Mouse (Mus musculus) embryonic facial prominence, embryonic 12.5 days (tissue): ENCODE data around the gene Apol7e. TPM values are rescaled to one million over a fixed set of nuclear protein-coding genes. Genes with fewer than 3 reads are reported as not detected.
"Not testable (repeated sequence)": the region's sequence is repeated elsewhere in the genome, so short reads cannot be mapped to it uniquely, and the experiment has no call there.

Experiments
- ATAC-seq: fragments of 200-750 bp; cut with Nextera tagmentation; 2 replicates; pipeline ENCODE4 v1.8.0; 2017; ENCODE audit not compliant: insufficient number of reproducible peaks, insufficient read depth, low FRiP score, low TSS enrichment
- H3K27ac ChIP-seq: fragments of 300-500 bp; sonication (generic); 2 replicates; pipeline ENCODE4 v1.5.1; 2016; ENCODE audit warnings: mild to moderate bottlenecking
- H3K27me3 ChIP-seq: fragments of 300-500 bp; sonication (generic); 2 replicates; pipeline ENCODE4 v1.6.1; 2016; ENCODE audit warnings: mild to moderate bottlenecking, moderate library complexity
- H3K36me3 ChIP-seq: fragments of 300-500 bp; sonication (generic); 2 replicates; pipeline ENCODE4 v1.6.1; 2016; ENCODE audit warnings: mild to moderate bottlenecking
- H3K4me1 ChIP-seq: fragments of 300-500 bp; sonication (generic); 2 replicates; pipeline ENCODE4 v1.6.1; 2016
- H3K4me2 ChIP-seq: fragments of 300-500 bp; sonication (generic); replicated peaks from 2 replicates; pipeline ENCODE4 v1.6.1; 2016; ENCODE audit warnings: mild to moderate bottlenecking, moderate library complexity
- H3K4me3 ChIP-seq: fragments of 300-500 bp; sonication (generic); 2 replicates; pipeline ENCODE4 v1.5.1; 2016; ENCODE audit warnings: mild to moderate bottlenecking
- H3K9ac ChIP-seq: fragments of 300-500 bp; sonication (generic); 2 replicates; pipeline ENCODE4 v1.6.1; 2016; ENCODE audit warnings: mild to moderate bottlenecking, moderate library complexity
- H3K9me3 ChIP-seq: fragments of 300-500 bp; sonication (generic); 2 replicates; pipeline ENCODE4 v1.6.1; 2016; ENCODE audit warnings: mild to moderate bottlenecking, moderate library complexity
- WGBS: fragments of 180-500 bp; shearing (Covaris S2); methylation state at CpG from one replicate; pipeline ENCODE4 v1.1.7; 2016; 5-methylcytosine and 5-hydroxymethylcytosine counted together
- polyA plus RNA-seq: library from polyadenylated mRNA; unstranded; fragments of >200 nt; fragmentation: Nextera tagmentation; extraction: Ambion mirVana; gene quantifications from 2 replicates; pipeline ENCODE4 v1.2.1, GENCODE M21; 2016

Gene Apol7e
- not detected in 2 replicates for polyA plus RNA-seq

DNA sequence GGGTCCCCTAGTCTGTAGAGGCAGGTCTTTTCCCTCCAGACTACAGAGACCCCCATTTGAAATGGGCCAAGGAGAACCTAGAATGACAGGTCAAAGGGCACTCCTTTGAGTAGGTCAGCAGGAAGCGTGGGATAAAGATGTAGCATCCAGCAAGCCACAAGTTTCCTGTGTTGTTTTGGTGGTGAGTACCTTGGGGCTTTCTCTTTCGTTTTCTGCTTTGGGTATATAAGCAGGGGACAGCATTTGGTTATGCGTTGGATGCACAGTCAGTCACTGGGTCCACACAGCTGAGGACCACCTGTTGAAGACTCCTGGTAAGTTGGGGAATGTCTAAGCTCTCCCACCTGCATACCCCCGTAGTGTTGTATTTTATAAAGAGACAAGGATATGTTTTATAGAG lies at the start of gene Apol7e:
Apol7e (plus strand) TSS at position 202 of the 400 bp plus-strand sequence.
- H3K36me3 ChIP-seq, H3K9ac ChIP-seq, H3K27me3 ChIP-seq, H3K27ac ChIP-seq, ATAC-seq, H3K4me2 ChIP-seq, H3K9me3 ChIP-seq, H3K4me1 ChIP-seq, H3K4me3 ChIP-seq: not testable (repeated sequence)
- WGBS: 76% methylated on average over 4 of the region's 4 CpGs

DNA sequence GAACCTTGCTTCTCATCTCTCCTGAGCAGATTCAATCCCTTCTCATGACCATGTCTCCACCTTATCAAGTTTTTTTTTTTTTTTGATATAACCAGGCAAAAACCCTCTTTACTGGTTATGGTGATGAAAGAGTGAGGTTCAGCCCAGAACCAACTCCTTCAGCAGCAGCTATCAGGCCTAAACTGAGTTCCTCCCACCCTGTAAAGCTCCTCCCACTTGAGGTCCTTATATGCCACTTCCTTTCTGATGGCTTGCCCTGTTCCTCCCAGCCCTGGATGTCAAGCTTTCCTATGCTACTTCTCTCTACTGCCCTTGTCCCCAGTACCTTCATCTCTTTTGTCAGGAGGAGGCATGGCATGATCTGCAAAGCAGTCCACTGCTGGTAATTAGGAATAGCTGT lies 47.5 kb upstream of the Apol7e start:
- H3K4me2 ChIP-seq, H3K4me3 ChIP-seq, ATAC-seq, H3K9ac ChIP-seq, H3K36me3 ChIP-seq, H3K9me3 ChIP-seq, H3K4me1 ChIP-seq, H3K27ac ChIP-seq, H3K27me3 ChIP-seq: not testable (repeated sequence)

DNA sequence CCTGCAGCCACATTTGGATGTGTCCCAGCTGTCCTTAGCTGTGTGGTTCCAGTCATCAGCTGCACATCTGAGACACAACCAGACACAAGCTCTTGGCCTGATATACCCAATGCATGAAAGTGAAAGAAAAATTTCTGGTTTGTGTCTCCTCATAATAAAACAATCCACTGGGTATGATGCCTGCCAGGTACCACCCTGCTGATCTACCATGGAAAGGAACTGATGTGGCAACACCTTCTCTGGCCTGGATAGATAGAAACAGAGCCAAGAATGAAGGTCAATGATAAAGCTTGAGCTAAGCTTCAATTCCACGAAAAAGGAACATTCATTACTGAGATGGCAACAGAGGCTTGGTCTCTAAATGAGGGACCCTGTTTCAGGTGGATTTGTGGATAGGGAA lies 38.9 kb upstream of the Apol7e start:
- not testable (repeated sequence) for ATAC-seq, H3K27ac ChIP-seq

DNA sequence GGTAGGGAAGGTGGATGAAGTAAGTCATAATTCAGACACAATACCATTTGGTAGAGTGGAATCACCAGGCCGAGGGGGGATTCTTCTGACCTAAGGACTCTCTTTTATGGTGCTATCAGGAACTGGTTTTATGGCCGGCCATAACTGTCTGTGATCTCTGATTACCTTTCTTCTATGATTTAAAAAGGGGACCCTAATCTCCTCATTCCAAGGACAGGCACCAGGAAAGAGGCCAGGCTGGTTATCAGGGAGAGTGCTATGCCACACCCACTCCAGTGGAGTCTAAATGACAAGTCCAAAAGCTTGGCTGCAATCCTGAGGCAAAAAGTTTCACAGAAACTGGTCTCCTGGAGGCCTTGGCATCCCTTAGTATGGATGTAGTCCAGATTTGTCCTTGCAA lies 36.8 kb upstream of the Apol7e start:
- not testable (repeated sequence) for H3K36me3 ChIP-seq, H3K4me3 ChIP-seq, H3K4me2 ChIP-seq, H3K27ac ChIP-seq, H3K27me3 ChIP-seq, H3K4me1 ChIP-seq, ATAC-seq, H3K9ac ChIP-seq, H3K9me3 ChIP-seq
- WGBS: 82% methylated on average over 2 of the region's 2 CpGs

More for the DNA sequence above, 38.9 kb upstream of the Apol7e start:
- H3K4me2 ChIP-seq, H3K9ac ChIP-seq, H3K27me3 ChIP-seq, H3K36me3 ChIP-seq, H3K4me3 ChIP-seq, H3K4me1 ChIP-seq, H3K9me3 ChIP-seq: not testable (repeated sequence)
- whole genome bisulfite sequencing: 90% methylated on average over 1 of the region's 1 CpGs

DNA sequence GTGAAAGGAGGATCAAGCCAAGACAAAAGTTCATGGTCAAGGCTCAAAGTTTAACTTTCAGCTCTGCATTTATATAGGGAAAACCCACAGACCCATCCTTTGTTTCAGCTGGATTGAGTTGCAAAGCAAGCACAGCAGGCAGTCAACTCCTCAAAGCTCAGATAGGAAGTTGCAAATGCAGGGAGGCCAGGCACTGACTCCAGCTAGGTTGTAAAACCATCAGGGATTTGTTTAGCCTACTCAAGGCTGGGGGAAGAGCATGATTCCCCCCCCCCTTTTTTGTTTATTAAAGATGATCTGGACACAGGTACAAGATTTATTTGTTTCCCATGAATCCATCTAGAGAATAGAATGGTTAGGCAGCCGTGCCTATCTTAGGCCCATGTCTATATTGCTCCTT lies 24.6 kb upstream of the Apol7e start:
- not testable (repeated sequence) for H3K4me2 ChIP-seq, H3K9me3 ChIP-seq, H3K36me3 ChIP-seq, H3K9ac ChIP-seq, H3K27ac ChIP-seq, H3K4me1 ChIP-seq, H3K4me3 ChIP-seq, H3K27me3 ChIP-seq, ATAC-seq
- 76% methylated on average over 1 of the region's 1 CpGs for WGBS

DNA sequence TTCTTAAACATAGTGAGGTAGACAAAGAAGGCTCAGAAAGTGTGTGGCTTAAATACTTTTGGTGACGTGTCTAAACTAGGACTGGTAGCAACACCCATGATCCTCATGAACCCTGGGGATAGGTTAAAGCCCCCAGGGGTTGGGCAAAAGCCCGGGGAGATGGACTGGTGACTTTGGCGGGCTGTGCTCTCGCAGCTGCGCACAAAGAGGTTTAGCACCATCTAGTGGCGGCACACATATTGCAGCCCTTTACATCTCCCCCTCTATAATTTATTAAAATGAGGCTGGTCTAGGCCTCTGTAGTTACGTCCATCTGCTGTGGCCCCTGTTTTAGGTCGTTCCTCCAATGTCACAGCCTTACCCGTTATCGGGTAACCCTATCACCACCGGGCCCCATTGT lies 14.7 kb upstream of the Apol7e start:
- H3K4me3 ChIP-seq, H3K4me1 ChIP-seq, H3K27ac ChIP-seq, H3K27me3 ChIP-seq, H3K9me3 ChIP-seq, H3K9ac ChIP-seq, H3K36me3 ChIP-seq, H3K4me2 ChIP-seq, ATAC-seq: not testable (repeated sequence)
- WGBS: 8% methylated on average over 11 of the region's 11 CpGs

DNA sequence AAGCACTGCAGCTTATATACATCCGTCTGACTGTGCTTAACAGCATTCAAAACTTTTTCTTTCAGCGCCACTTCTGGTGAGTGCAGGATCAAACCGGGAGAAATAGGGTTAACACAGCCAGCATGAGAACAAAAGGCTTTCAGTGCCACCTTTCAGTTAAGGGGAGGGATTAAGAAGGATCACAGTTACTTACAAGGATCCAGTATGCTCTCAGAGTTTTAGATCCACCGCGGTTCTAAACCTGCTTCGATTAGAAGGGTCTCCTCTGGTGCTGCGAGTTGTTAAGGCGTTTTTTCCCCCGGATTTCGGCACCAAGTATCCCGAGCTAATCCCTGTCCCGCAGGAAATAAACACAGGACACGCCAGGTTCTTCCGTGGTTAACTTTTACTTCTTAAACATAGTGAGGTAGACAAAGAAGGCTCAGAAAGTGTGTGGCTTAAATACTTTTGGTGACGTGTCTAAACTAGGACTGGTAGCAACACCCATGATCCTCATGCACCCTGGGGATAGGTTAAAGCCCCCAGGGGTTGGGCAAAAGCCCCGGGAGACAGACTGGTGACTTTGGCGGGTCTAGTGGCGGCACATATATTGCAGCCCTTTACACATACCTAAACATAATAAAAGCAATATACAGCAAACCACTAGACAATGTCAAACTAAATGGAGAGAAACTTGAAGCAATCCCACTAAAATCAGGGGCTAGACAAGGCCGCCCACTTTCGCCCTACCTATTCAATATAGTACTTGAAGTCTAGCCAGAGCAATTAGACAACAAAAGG lies 6.9 kb upstream of the Apol7e start:
- H3K4me1 ChIP-seq, H3K27me3 ChIP-seq, ATAC-seq, H3K27ac ChIP-seq, H3K36me3 ChIP-seq, H3K9me3 ChIP-seq: not testable (repeated sequence)
- peak overlapping the region; percentile 23 for H3K4me3 ChIP-seq
- H3K4me2 ChIP-seq: peak overlapping the region; percentile 42
- 7% methylated on average over 19 of the region's 20 CpGs for WGBS
- H3K9ac ChIP-seq: peak overlapping the region; percentile 20; the same call in 1 of the 2 replicates

DNA sequence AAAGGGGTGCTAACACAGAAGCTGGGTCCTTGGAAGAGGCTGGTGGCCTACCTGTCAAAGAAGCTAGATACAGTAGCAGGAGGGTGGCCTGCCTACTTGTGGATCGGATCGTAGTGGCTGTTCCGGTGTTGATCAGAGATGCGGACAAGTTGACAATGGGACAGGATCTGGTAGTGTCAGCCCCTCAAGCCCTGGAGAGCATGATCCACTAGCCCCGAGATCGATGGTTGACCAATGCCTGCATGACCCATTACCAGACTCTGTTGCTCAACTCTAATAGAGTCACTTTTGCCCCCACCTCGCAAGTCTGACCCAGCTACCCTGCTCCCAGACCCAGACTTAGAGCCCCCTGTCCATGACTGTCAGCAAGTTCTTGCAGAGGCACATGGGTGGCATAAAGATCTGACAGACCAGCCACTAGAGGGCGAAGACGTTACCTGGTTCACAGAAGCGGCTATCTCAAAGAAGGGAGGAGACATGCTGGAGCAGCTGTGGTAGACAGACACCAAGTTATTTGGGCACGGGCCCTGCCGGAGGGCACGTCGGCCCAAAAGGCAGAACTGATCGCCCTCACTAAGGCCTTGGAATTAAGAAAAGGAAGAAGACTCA lies 3.9 kb upstream of the Apol7e start:
- H3K4me3 ChIP-seq, H3K27ac ChIP-seq, H3K9me3 ChIP-seq, H3K9ac ChIP-seq, H3K4me2 ChIP-seq, H3K4me1 ChIP-seq, H3K36me3 ChIP-seq, ATAC-seq, H3K27me3 ChIP-seq: not testable (repeated sequence)
- whole genome bisulfite sequencing: 33% methylated on average over 11 of the region's 15 CpGs

DNA sequence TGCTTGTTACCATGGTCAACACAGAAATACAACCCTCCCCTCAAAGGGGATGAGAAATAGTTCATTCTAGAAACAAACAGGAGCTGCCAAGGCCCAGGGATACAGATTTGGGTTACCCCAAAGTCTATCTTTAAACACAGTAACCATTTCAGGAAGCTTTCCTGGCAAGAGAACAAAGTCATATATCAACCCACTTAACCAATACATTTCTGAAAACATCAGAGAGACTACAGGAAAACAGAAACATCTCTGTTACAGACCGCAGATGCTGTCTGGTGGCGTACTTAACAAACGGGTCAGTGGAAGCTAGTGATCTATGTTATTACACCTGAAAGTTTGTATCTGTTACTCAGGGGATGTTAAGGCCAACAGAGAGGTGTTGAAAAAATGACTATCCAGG lies 6.6 kb downstream of the Apol7e start:
- WGBS: 84% methylated on average over 3 of the region's 3 CpGs
- H3K36me3 ChIP-seq, H3K9me3 ChIP-seq, H3K27me3 ChIP-seq, ATAC-seq, H3K9ac ChIP-seq, H3K4me1 ChIP-seq, H3K4me3 ChIP-seq, H3K27ac ChIP-seq, H3K4me2 ChIP-seq: not testable (repeated sequence)

DNA sequence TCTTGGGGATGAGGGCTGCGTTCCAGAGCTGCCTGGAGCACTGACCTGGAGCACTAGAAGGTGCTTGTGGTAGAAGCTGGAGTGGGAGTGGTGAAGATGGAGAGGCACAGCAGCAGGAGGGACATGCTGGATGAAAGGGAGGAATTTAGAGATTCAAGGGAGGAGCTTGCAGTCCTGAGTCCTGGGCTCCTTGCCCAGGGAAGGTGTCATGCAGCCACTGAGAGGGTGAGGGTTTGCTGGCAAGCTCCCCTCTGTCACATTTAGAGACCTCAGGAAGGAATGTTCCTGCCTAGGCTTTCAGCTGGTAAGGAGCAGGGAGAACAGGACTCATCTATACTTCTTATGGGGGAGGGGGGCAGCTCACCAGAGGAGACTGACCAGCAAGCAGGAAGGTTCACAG lies 10.3 kb downstream of the Apol7e start:
- not testable (repeated sequence) for ATAC-seq, H3K27me3 ChIP-seq, H3K9ac ChIP-seq, H3K4me2 ChIP-seq, H3K27ac ChIP-seq, H3K4me1 ChIP-seq, H3K4me3 ChIP-seq, H3K36me3 ChIP-seq, H3K9me3 ChIP-seq
- 67% methylated on average over 1 of the region's 1 CpGs for WGBS

DNA sequence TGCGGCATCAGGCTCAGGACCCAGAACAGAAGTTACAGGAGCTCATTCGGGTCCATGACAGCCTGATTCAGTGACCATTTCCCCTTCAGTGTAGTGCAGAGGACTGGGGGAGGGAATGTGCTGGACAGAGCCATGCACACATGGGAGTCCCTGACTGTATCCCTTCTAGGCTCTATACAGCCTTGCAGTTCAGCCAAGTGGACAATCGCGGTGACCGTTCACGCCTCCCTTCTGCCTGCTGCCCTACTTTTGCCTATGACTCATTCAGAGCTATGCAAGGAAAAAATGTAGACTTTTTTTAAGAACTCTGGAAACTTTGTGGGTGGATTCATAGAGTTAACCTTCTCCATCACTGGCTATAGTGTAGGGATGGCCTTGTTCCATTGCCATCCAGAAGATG lies 19.6 kb downstream of the Apol7e start:
- 74% methylated on average over 2 of the region's 6 CpGs for WGBS
- not testable (repeated sequence) for H3K27me3 ChIP-seq, H3K9ac ChIP-seq, H3K4me1 ChIP-seq, H3K27ac ChIP-seq, H3K4me2 ChIP-seq, H3K4me3 ChIP-seq, H3K36me3 ChIP-seq, H3K9me3 ChIP-seq, ATAC-seq

DNA sequence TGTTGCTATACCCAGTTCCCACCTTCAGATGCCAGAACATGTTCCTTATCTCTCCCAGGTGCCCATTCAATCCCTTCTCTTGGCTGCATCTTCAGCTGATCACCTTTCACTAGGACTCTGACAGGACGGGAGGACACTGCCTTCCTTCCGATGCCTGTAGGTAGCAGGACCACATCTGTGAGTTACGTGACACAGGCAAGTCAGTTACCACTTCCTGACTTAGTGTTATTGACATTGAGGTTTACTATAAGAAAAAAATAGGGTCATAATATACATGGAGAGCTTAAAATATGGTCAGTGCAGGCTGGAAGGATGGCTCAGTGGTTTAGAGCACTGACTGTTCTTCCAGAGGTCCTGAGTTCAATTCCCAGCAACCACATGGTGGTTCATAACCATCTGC lies 22.9 kb downstream of the Apol7e start:
- not testable (repeated sequence) for H3K4me1 ChIP-seq, H3K4me3 ChIP-seq, H3K36me3 ChIP-seq, ATAC-seq, H3K9ac ChIP-seq, H3K4me2 ChIP-seq, H3K9me3 ChIP-seq, H3K27ac ChIP-seq, H3K27me3 ChIP-seq
- WGBS: no CpG with 5 or more reads among the region's 3 CpGs
